Comparison of ENCODE assay signal across 24 mouse cellular contexts in the genomic region with DNA sequence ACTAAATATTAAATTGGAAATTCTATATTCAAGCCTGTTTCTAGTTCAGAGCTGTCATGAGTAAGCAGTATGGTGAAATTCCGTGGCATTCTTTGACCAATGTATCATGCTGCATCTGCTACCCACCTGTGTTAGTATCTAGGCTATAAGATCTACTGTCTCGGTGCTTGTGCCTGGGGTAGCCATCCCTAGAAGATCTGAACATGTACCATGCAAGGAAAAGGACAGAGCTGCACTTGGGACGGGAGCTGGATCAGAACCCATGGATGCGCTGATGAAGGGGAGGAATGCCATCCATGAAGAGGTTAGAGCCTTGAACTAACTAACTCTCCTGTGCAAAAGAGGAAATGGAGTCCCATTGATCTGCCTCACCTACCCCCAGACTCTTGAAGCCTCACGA. TPM values are rescaled to one million over a fixed set of nuclear protein-coding genes. Genes with fewer than 3 reads are reported as not detected.
DNase-seq lines count a peak whose midpoint lies in the region; ATAC-seq and TF ChIP-seq lines count a peak whose summit lies in the region.
"Had no signal": no experiment of that assay in that cellular context is flagged by ENCODE, and none has a peak within 500 bp of the region (broad histone marks: within the 10 kb centered on the region; RNA-seq: fewer than 3 reads in every experiment).

No protein-coding gene starts in this region.

- H3K27me3 ChIP-seq in heart, embryonic 10.5 days (ENCODE audit: insufficient read depth, poor library complexity, severe bottlenecking): peaks cover 51% of the 10 kb centered on the region; the same call in 1 of the 2 replicates
- no peaks in the 10 kb centered on the region for H3K27me3 ChIP-seq in stomach, postnatal 0 days (ENCODE audit: control insufficient read depth, insufficient read depth, low read length)
- H3K27me3 ChIP-seq in intestine, embryonic 15.5 days (replicated peaks): 0 out of 2 replicates have a peak, but pooled peaks cover 2% of the 10 kb centered on the region

- ATAC-seq in stomach, postnatal 0 days (ENCODE audit: low FRiP score, low TSS enrichment): no peak
- ATAC-seq in intestine, embryonic 15.5 days: no peak
- ATAC-seq: forebrain, embryonic 14.5 days had no signal

- H3K4me2 ChIP-seq in stomach, postnatal 0 days (replicated peaks; ENCODE audit: low read depth): no peak overlapping the region
- no peak overlapping the region for H3K4me2 ChIP-seq in intestine, embryonic 15.5 days (replicated peaks)
- H3K4me2 ChIP-seq: embryonic facial prominence, embryonic 13.5 days; embryonic facial prominence, embryonic 15.5 days; forebrain, embryonic 12.5 days had no signal

- peak; percentile 64 for DNase-seq in heart, embryonic 10.5 days (ENCODE audit: low spot score)
- no peak for DNase-seq in heart, adult 18-20 months
- DNase-seq in right cerebral cortex, postnatal 25 days: peak; percentile 0
- DNase-seq in right cerebral cortex, postnatal 36 days (ENCODE audit: low spot score in 2 of 2): no peak
- peak; percentile 0 for DNase-seq in thymus, postnatal 4 days
- DNase-seq in thymus, postnatal 14 days: no peak
- peak; percentile 5 for DNase-seq in stomach, postnatal 0 days (ENCODE audit: low spot score)
- DNase-seq: adrenal gland, adult 2 months; adrenal gland, postnatal 10 days; adrenal gland, postnatal 25 days; cerebellum, adult 11 months; cerebellum, adult 18-20 months; cerebellum, adult 8-10 months; cerebellum, adult 9-11 months; cerebellum, postnatal 36 days; embryo, embryonic 11 days had no signal

- no peak overlapping the region for H3K9ac ChIP-seq in stomach, postnatal 0 days (ENCODE audit: low read length)
- no peak overlapping the region for H3K9ac ChIP-seq in intestine, embryonic 15.5 days
- H3K9ac ChIP-seq: embryonic facial prominence, embryonic 13.5 days; embryonic facial prominence, embryonic 15.5 days; forebrain, embryonic 12.5 days had no signal

- no peak overlapping the region for H3K27ac ChIP-seq in heart, embryonic 10.5 days
- no peak overlapping the region for H3K27ac ChIP-seq in stomach, postnatal 0 days (replicated peaks)
- H3K27ac ChIP-seq in intestine, embryonic 15.5 days: no peak overlapping the region
- H3K27ac ChIP-seq: embryonic facial prominence, embryonic 13.5 days; embryonic facial prominence, embryonic 15.5 days; forebrain, embryonic 10.5 days; forebrain, embryonic 12.5 days had no signal

- no peak overlapping the region for H3K4me3 ChIP-seq in heart, embryonic 10.5 days
- H3K4me3 ChIP-seq in stomach, postnatal 0 days (ENCODE audit: low read depth, low read length): no peak overlapping the region
- no peak overlapping the region for H3K4me3 ChIP-seq in intestine, embryonic 15.5 days (replicated peaks)
- H3K4me3 ChIP-seq: embryonic facial prominence, embryonic 13.5 days; embryonic facial prominence, embryonic 15.5 days; erythroblast, embryonic 14.5 days; forebrain, embryonic 10.5 days; forebrain, embryonic 12.5 days had no signal

- TF ChIP-seq EP300 in stomach, postnatal 0 days (optimal IDR thresholded peaks at IDR 0.05): no peak

- peaks cover 25% of the 10 kb centered on the region for H3K4me1 ChIP-seq in heart, embryonic 10.5 days
- no peaks in the 10 kb centered on the region for H3K4me1 ChIP-seq in stomach, postnatal 0 days (replicated peaks; ENCODE audit: control insufficient read depth, insufficient read depth)
- no peaks in the 10 kb centered on the region for H3K4me1 ChIP-seq in intestine, embryonic 15.5 days (replicated peaks)
- H3K4me1 ChIP-seq: embryonic facial prominence, embryonic 13.5 days had no signal

- H3K9me3 ChIP-seq in heart, embryonic 10.5 days: no peaks in the 10 kb centered on the region
- no peaks in the 10 kb centered on the region for H3K9me3 ChIP-seq in stomach, postnatal 0 days (ENCODE audit: control insufficient read depth, low read length)
- H3K9me3 ChIP-seq in intestine, embryonic 15.5 days: no peaks in the 10 kb centered on the region
- H3K9me3 ChIP-seq: embryonic facial prominence, embryonic 13.5 days; embryonic facial prominence, embryonic 15.5 days; forebrain, embryonic 10.5 days; forebrain, embryonic 12.5 days had no signal

- 84% methylated on average over 5 of the region's 5 CpGs for WGBS in heart, embryonic 10.5 days
- 83% methylated on average over 5 of the region's 5 CpGs for WGBS in stomach, postnatal 0 days
- 84% methylated on average over 5 of the region's 5 CpGs for WGBS in intestine, embryonic 15.5 days

- no peaks in the 10 kb centered on the region for H3K36me3 ChIP-seq in heart, embryonic 10.5 days
- H3K36me3 ChIP-seq in stomach, postnatal 0 days (ENCODE audit: control insufficient read depth, insufficient read depth, low read length): no peaks in the 10 kb centered on the region
- H3K36me3 ChIP-seq in intestine, embryonic 15.5 days: no peaks in the 10 kb centered on the region
- H3K36me3 ChIP-seq: embryonic facial prominence, embryonic 13.5 days; embryonic facial prominence, embryonic 15.5 days; forebrain, embryonic 10.5 days; forebrain, embryonic 12.5 days had no signal

- no peak for TF ChIP-seq CTCF in stomach, postnatal 0 days (IDR thresholded peaks at IDR 0.05; ENCODE audit: low read depth)

RNA-seq across cellular contexts. Expression of a gene that starts 8.5 kb away (rescaled TPM):
- 1.1 and 2.6 TPM in 2 replicates for polyA plus RNA-seq in heart, embryonic 10.5 days (2016; fragmentation: Nextera tagmentation; extraction: Ambion mirVana)
- 1 to 10 TPM; 3.8 to 4.1 TPM for total RNA-seq in heart, adult 18-20 months (2021)
- polyA plus RNA-seq in stomach, postnatal 0 days (2015; fragmentation: Nextera tagmentation; extraction: Ambion mirVana): 1.4 and 2.3 TPM in 2 replicates
- 1.9 and 2.4 TPM in 2 replicates for polyA plus RNA-seq in intestine, embryonic 15.5 days (2015; fragmentation: Nextera tagmentation; extraction: Ambion mirVana)
- total RNA-seq: common myeloid progenitor, adult 5-6 weeks had no signal
- polyA plus RNA-seq: erythroblast, embryonic 14.5 days had no signal

RNA-seq across cellular contexts. Expression of a gene that starts 24.3 kb away (rescaled TPM):
- polyA plus RNA-seq in heart, embryonic 10.5 days (2016; fragmentation: Nextera tagmentation; extraction: Ambion mirVana): 705 and 1,033 TPM in 2 replicates
- 100 to 1,000 TPM; 151 to 158 TPM for total RNA-seq in heart, adult 18-20 months (2021)
- polyA plus RNA-seq in stomach, postnatal 0 days (2015; fragmentation: Nextera tagmentation; extraction: Ambion mirVana): 343 and 356 TPM in 2 replicates
- polyA plus RNA-seq in intestine, embryonic 15.5 days (2015; fragmentation: Nextera tagmentation; extraction: Ambion mirVana): 950 and 1,035 TPM in 2 replicates

Comparison
In these comparisons a context has a peak if more than half of its experiments do, and no peak if none do; other contexts are left out.
1. DNase-seq: peak in heart, embryonic 10.5 days (single experiment), right cerebral cortex, postnatal 25 days (single experiment), thymus, postnatal 4 days (single experiment) and stomach, postnatal 0 days (single experiment); none in heart, adult 18-20 months (0 of 2), right cerebral cortex, postnatal 36 days (0 of 2) and thymus, postnatal 14 days (single experiment).